Mouse (Mus musculus) heart, embryonic 15.5 days (tissue): ENCODE measurements around the gene Map3k1. TPM values are rescaled to one million over a fixed set of nuclear protein-coding genes. Genes with fewer than 3 reads are reported as not detected.

Source experiments
- ATAC-seq: fragments of 200-750 bp; cut with Nextera tagmentation; replicated peaks from 2 replicates; pipeline ENCODE4 v1.8.0; 2017; ENCODE audit warnings: low read depth, moderate TSS enrichment; ENCODE audit not compliant: insufficient number of reproducible peaks, insufficient read depth, low FRiP score
- H3K27ac ChIP-seq: fragments of 300-500 bp; sonication (generic); 2 replicates; pipeline ENCODE4 v1.5.1; 2015; ENCODE audit warnings: mild to moderate bottlenecking, inconsistent platforms
- H3K27me3 ChIP-seq: fragments of 300-500 bp; sonication (generic); 2 replicates; pipeline ENCODE4 v1.6.1; 2015; ENCODE audit warnings: inconsistent platforms
- H3K36me3 ChIP-seq: fragments of 300-500 bp; sonication (generic); 2 replicates; pipeline ENCODE4 v1.6.1; 2015; ENCODE audit warnings: mild to moderate bottlenecking, inconsistent platforms
- H3K4me1 ChIP-seq: fragments of 300-500 bp; sonication (generic); replicated peaks from 2 replicates; pipeline ENCODE4 v1.6.1; 2015; ENCODE audit warnings: inconsistent platforms
- H3K4me2 ChIP-seq: fragments of 300-500 bp; sonication (generic); 2 replicates; pipeline ENCODE4 v1.6.1; 2015; ENCODE audit warnings: inconsistent platforms, mild to moderate bottlenecking, moderate library complexity
- H3K4me3 ChIP-seq: fragments of 300-500 bp; sonication (generic); 2 replicates; pipeline ENCODE4 v1.5.1; 2015; ENCODE audit warnings: mild to moderate bottlenecking, inconsistent platforms
- H3K9ac ChIP-seq: fragments of 300-500 bp; sonication (generic); 2 replicates; pipeline ENCODE4 v1.6.1; 2015; ENCODE audit warnings: mild to moderate bottlenecking, inconsistent platforms
- H3K9me3 ChIP-seq: fragments of 300-500 bp; sonication (generic); replicated peaks from 2 replicates; pipeline ENCODE4 v1.6.1; 2016; ENCODE audit warnings: inconsistent platforms
- WGBS: fragments of 180-500 bp; shearing (Covaris S2); methylation state at CpG from one replicate; pipeline ENCODE4 v1.1.7; 2015; ENCODE audit warnings: mixed read lengths; 5-methylcytosine and 5-hydroxymethylcytosine counted together
- polyA plus RNA-seq: library from polyadenylated mRNA; unstranded; fragments of >200 nt; fragmentation: Nextera tagmentation; extraction: Ambion mirVana; gene quantifications from 2 replicates; pipeline ENCODE4 v1.2.1, GENCODE M21; 2015

Gene Map3k1
- polyA plus RNA-seq, 1 experiment from 2014 or later = 11.7 TPM

GRCm38 (mm10) chr13:111802271-111802665 is 6.5 kb downstream of the Map3k1 start:
- no peak overlapping the region for H3K9ac ChIP-seq
- H3K27me3 ChIP-seq = no peaks in the 10 kb centered on the region
- no peak overlapping the region for H3K27ac ChIP-seq
- no peak for ATAC-seq
- H3K4me1 ChIP-seq = peaks cover 85% of the 10 kb centered on the region
- no peaks in the 10 kb centered on the region for H3K36me3 ChIP-seq
- 80% methylated on average over 2 of the region's 2 CpGs for WGBS
- no peaks in the 10 kb centered on the region for H3K9me3 ChIP-seq
- no peak overlapping the region for H3K4me2 ChIP-seq
- H3K4me3 ChIP-seq = no peak overlapping the region

GRCm38 (mm10) chr13:111801662-111802270 is 7.0 kb downstream of the Map3k1 start:
- no peak overlapping the region for H3K27ac ChIP-seq
- no peaks in the 10 kb centered on the region for H3K36me3 ChIP-seq
- no peak overlapping the region for H3K4me3 ChIP-seq
- no peak overlapping the region for H3K9ac ChIP-seq
- no peak for ATAC-seq
- H3K4me1 ChIP-seq = peaks cover 87% of the 10 kb centered on the region
- H3K9me3 ChIP-seq = no peaks in the 10 kb centered on the region
- H3K27me3 ChIP-seq = no peaks in the 10 kb centered on the region
- no peak overlapping the region for H3K4me2 ChIP-seq
- WGBS = 71% methylated on average over 10 of the region's 10 CpGs

- Histone ChIP-seq H3K4me2 (no peak overlapping the region), H3K9ac (no peak overlapping the region), H3K4me3 (no peak overlapping the region), H3K27me3 (no peaks in the 10 kb centered on the region), H3K4me1 (peaks cover 91% of the 10 kb centered on the region), H3K9me3 (no peaks in the 10 kb centered on the region), H3K27ac (no peak overlapping the region), H3K36me3 (no peaks in the 10 kb centered on the region)
- no peak for ATAC-seq
- 47% methylated on average over 4 of the region's 4 CpGs for WGBS
Measured at GRCm38 (mm10) chr13:111800866-111801265, 7.9 kb downstream of the Map3k1 start.

GRCm38 (mm10) chr13:111798044-111798443 is 10.7 kb downstream of the Map3k1 start:
- 29% methylated on average over 12 of the region's 12 CpGs for WGBS
- no peak overlapping the region for H3K4me3 ChIP-seq
- H3K27ac ChIP-seq = peak overlapping the region; percentile 85
- H3K4me1 ChIP-seq = peaks cover 73% of the 10 kb centered on the region
- no peaks in the 10 kb centered on the region for H3K27me3 ChIP-seq
- H3K9ac ChIP-seq = no peak overlapping the region
- peak; percentile 30 for ATAC-seq
- H3K36me3 ChIP-seq = no peaks in the 10 kb centered on the region
- H3K9me3 ChIP-seq = no peaks in the 10 kb centered on the region
- H3K4me2 ChIP-seq = peak overlapping the region; percentile 22

- H3K27ac ChIP-seq = peak overlapping the region; percentile 85
- ATAC-seq = peak; percentile 83
- H3K36me3 ChIP-seq = no peaks in the 10 kb centered on the region
- no peaks in the 10 kb centered on the region for H3K9me3 ChIP-seq
- H3K4me1 ChIP-seq = peaks cover 75% of the 10 kb centered on the region
- H3K27me3 ChIP-seq = no peaks in the 10 kb centered on the region
- 13% methylated on average over 8 of the region's 8 CpGs for WGBS
- no peak overlapping the region for H3K9ac ChIP-seq
- no peak overlapping the region for H3K4me3 ChIP-seq
- H3K4me2 ChIP-seq = peak overlapping the region; percentile 22
Measured at GRCm38 (mm10) chr13:111797021-111797420, 11.8 kb downstream of the Map3k1 start.

GRCm38 (mm10) chr13:111796191-111796920 is 12.4 kb downstream of the Map3k1 start:
- Histone ChIP-seq H3K27ac (peak overlapping the region; percentile 85), H3K36me3 (no peaks in the 10 kb centered on the region), H3K4me2 (peak overlapping the region; percentile 22), H3K4me3 (no peak overlapping the region), H3K27me3 (no peaks in the 10 kb centered on the region), H3K4me1 (peaks cover 72% of the 10 kb centered on the region), H3K9me3 (no peaks in the 10 kb centered on the region), H3K9ac (no peak overlapping the region)
- WGBS = 20% methylated on average over 11 of the region's 11 CpGs
- 0 out of 2 replicates have a peak, but pooled peaks have one; percentile 20 for ATAC-seq

GRCm38 (mm10) chr13:111792975-111793287 is 15.9 kb downstream of the Map3k1 start:
- 81% methylated on average over 14 of the region's 14 CpGs for WGBS
- Histone ChIP-seq H3K36me3 (no peaks in the 10 kb centered on the region), H3K27ac (no peak overlapping the region), H3K4me3 (no peak overlapping the region), H3K9ac (no peak overlapping the region), H3K4me1 (peaks cover 78% of the 10 kb centered on the region), H3K27me3 (no peaks in the 10 kb centered on the region), H3K4me2 (no peak overlapping the region), H3K9me3 (no peaks in the 10 kb centered on the region)
- no peak for ATAC-seq

GRCm38 (mm10) chr13:111792130-111792974 is 16.4 kb downstream of the Map3k1 start:
- ATAC-seq = no peak
- H3K4me2 ChIP-seq = no peak overlapping the region
- H3K4me3 ChIP-seq = no peak overlapping the region
- no peaks in the 10 kb centered on the region for H3K9me3 ChIP-seq
- H3K27ac ChIP-seq = 0 out of 2 replicates have a peak overlapping the region, but pooled peaks have one; percentile 2
- 53% methylated on average over 16 of the region's 16 CpGs for WGBS
- H3K9ac ChIP-seq = no peak overlapping the region
- H3K36me3 ChIP-seq = no peaks in the 10 kb centered on the region
- peaks cover 75% of the 10 kb centered on the region for H3K4me1 ChIP-seq
- H3K27me3 ChIP-seq = no peaks in the 10 kb centered on the region

GRCm38 (mm10) chr13:111791596-111791995 is 17.2 kb downstream of the Map3k1 start:
- H3K9ac ChIP-seq = no peak overlapping the region
- H3K27ac ChIP-seq = no peak overlapping the region
- no peak overlapping the region for H3K4me2 ChIP-seq
- no peaks in the 10 kb centered on the region for H3K27me3 ChIP-seq
- H3K4me3 ChIP-seq = no peak overlapping the region
- no peaks in the 10 kb centered on the region for H3K36me3 ChIP-seq
- H3K9me3 ChIP-seq = no peaks in the 10 kb centered on the region
- H3K4me1 ChIP-seq = peaks cover 67% of the 10 kb centered on the region
- ATAC-seq = no peak
- 88% methylated on average over 11 of the region's 11 CpGs for WGBS

- Histone ChIP-seq H3K4me3 (no peak overlapping the region), H3K27ac (0 out of 2 replicates have a peak overlapping the region, but pooled peaks have one; percentile 16), H3K9ac (no peak overlapping the region), H3K9me3 (no peaks in the 10 kb centered on the region), H3K27me3 (no peaks in the 10 kb centered on the region), H3K4me1 (peaks cover 55% of the 10 kb centered on the region), H3K4me2 (peak overlapping the region; percentile 54; the same call in 1 of the 2 replicates), H3K36me3 (no peaks in the 10 kb centered on the region)
- ATAC-seq = no peak
- 35% methylated on average over 9 of the region's 9 CpGs for WGBS
Measured at GRCm38 (mm10) chr13:111789420-111790065, 19.2 kb downstream of the Map3k1 start.

- Histone ChIP-seq H3K4me3 (peak overlapping the region; percentile 25), H3K27me3 (no peaks in the 10 kb centered on the region), H3K9me3 (no peaks in the 10 kb centered on the region), H3K4me2 (peak overlapping the region; percentile 54), H3K9ac (0 out of 2 replicates have a peak overlapping the region, but pooled peaks have one; percentile 7), H3K36me3 (no peaks in the 10 kb centered on the region), H3K27ac (peak overlapping the region; percentile 16), H3K4me1 (peaks cover 61% of the 10 kb centered on the region)
- ATAC-seq = peak; percentile 45; the same call in 1 of the 2 replicates
- WGBS = 48% methylated on average over 9 of the region's 9 CpGs
Measured at GRCm38 (mm10) chr13:111788882-111789281, 19.9 kb downstream of the Map3k1 start.
